Mouse (Mus musculus): ENCODE data around the gene Mrc2.

Gene Mrc2

GRCm38 (mm10) chr11:105311291-105311975 lies 19.0 kb downstream of the Mrc2 start:
- no peak for DNase-seq (ENCODE audit: low read depth)

GRCm38 (mm10) chr11:105312311-105312942 lies 20.0 kb downstream of the Mrc2 start:
- no peak for DNase-seq (ENCODE audit: low read depth)

- no peak for DNase-seq (ENCODE audit: low read depth)
Observed at GRCm38 (mm10) chr11:105312972-105313632, 20.7 kb downstream of the Mrc2 start.

- DNase-seq (ENCODE audit: low read depth), result no peak
Observed at GRCm38 (mm10) chr11:105313633-105314014, 21.2 kb downstream of the Mrc2 start.

GRCm38 (mm10) chr11:105315296-105315695 lies 22.9 kb downstream of the Mrc2 start:
- DNase-seq (ENCODE audit: low read depth), result no peak

GRCm38 (mm10) chr11:105316121-105316520 lies 23.7 kb downstream of the Mrc2 start:
- DNase-seq (ENCODE audit: low read depth), result no peak

- DNase-seq (ENCODE audit: low read depth), result no peak
Observed at GRCm38 (mm10) chr11:105317769-105318168, 25.3 kb downstream of the Mrc2 start.

GRCm38 (mm10) chr11:105321090-105321489 lies 28.6 kb downstream of the Mrc2 start:
- DNase-seq (ENCODE audit: low read depth), result no peak

GRCm38 (mm10) chr11:105323530-105323929 lies 31.1 kb downstream of the Mrc2 start:
- no peak for DNase-seq (ENCODE audit: low read depth)

- DNase-seq (ENCODE audit: low read depth), result no peak
Observed at GRCm38 (mm10) chr11:105327101-105327500, 34.7 kb downstream of the Mrc2 start.

- no peak for DNase-seq (ENCODE audit: low read depth)
Observed at GRCm38 (mm10) chr11:105329962-105330361, 37.5 kb downstream of the Mrc2 start.

- DNase-seq (ENCODE audit: low read depth), result no peak
Observed at GRCm38 (mm10) chr11:105331129-105331528, 38.7 kb downstream of the Mrc2 start.

- no peak for DNase-seq (ENCODE audit: low read depth)
Observed at GRCm38 (mm10) chr11:105331732-105332131, 39.3 kb downstream of the Mrc2 start.

GRCm38 (mm10) chr11:105332468-105332867 lies 40.0 kb downstream of the Mrc2 start:
- DNase-seq (ENCODE audit: low read depth), result no peak

GRCm38 (mm10) chr11:105333867-105334670 lies 41.6 kb downstream of the Mrc2 start:
- DNase-seq (ENCODE audit: low read depth), result no peak

- DNase-seq (ENCODE audit: low read depth), result no peak
Observed at GRCm38 (mm10) chr11:105338596-105339390, 46.4 kb downstream of the Mrc2 start.

- DNase-seq (ENCODE audit: low read depth), result no peak
Observed at GRCm38 (mm10) chr11:105345284-105345683, 52.8 kb downstream of the Mrc2 start.

GRCm38 (mm10) chr11:105347162-105348161 lies 55.0 kb downstream of the Mrc2 start:
- DNase-seq (ENCODE audit: low read depth), result peak; percentile 79

- no peak for DNase-seq (ENCODE audit: low read depth)
Observed at GRCm38 (mm10) chr11:105348495-105348982, 56.1 kb downstream of the Mrc2 start.

- DNase-seq (ENCODE audit: low read depth), result no peak
Observed at GRCm38 (mm10) chr11:105349780-105350324, 57.4 kb downstream of the Mrc2 start.

All from c-Kit-positive CD71-negative TER-119-negative erythroid progenitor cells, embryonic 14.5 days (primary cell).